Mouse (Mus musculus): ENCODE measurements at regions not wholly inside any gene's neighbourhood (a gene's known extent, or its start where the extent isn't known, plus 50 kb on each side); places are given as distances from the start of the nearest gene placed in this dataset. TPM values are rescaled to one million over a fixed set of nuclear protein-coding genes. Genes with fewer than 3 reads are reported as not detected.
"Not testable (repeated sequence)": the region's sequence is repeated elsewhere in the genome, so short reads cannot be mapped to it uniquely, and the experiment has no call there.

- no peak for DNase-seq (ENCODE audit: low spot score)
These were observed 82.5 kb upstream of the Xcl1 start for GRCm38 (mm10) chr1:165017793-165018192.

GRCm38 (mm10) chr1:165014328-165014727 lies 79.0 kb upstream of the Xcl1 start:
- DNase-seq (ENCODE audit: low spot score): no peak

- no peak for DNase-seq (ENCODE audit: low spot score)
These were observed 78.1 kb upstream of the Xcl1 start for GRCm38 (mm10) chr1:165013428-165013827.

- no peak for DNase-seq (ENCODE audit: low spot score)
These were observed 77.0 kb upstream of the Xcl1 start for GRCm38 (mm10) chr1:165012376-165012775.

GRCm38 (mm10) chr1:164999515-164999914 lies 64.2 kb upstream of the Xcl1 start:
- no peak for DNase-seq (ENCODE audit: low spot score)

- no peak for DNase-seq (ENCODE audit: low spot score)
These were observed 63.3 kb upstream of the Xcl1 start for GRCm38 (mm10) chr1:164998621-164999020.

- no peak for DNase-seq (ENCODE audit: low spot score)
These were observed 62.3 kb upstream of the Xcl1 start for GRCm38 (mm10) chr1:164997660-164998059.

- DNase-seq (ENCODE audit: low spot score): no peak
These were observed 58.9 kb upstream of the Xcl1 start for GRCm38 (mm10) chr1:164994247-164994660.

- DNase-seq (ENCODE audit: low spot score): not testable (repeated sequence)
These were observed 58.0 kb upstream of the Xcl1 start for GRCm38 (mm10) chr1:164993175-164993875.

GRCm38 (mm10) chr1:164988982-164989381 lies 53.7 kb upstream of the Xcl1 start:
- no peak for DNase-seq (ENCODE audit: low spot score)

GRCm38 (mm10) chr1:164988191-164988590 lies 52.9 kb upstream of the Xcl1 start:
- DNase-seq (ENCODE audit: low spot score): no peak

- not testable (repeated sequence) for DNase-seq (ENCODE audit: low spot score)
These were observed 50.2 kb upstream of the Xcl1 start for GRCm38 (mm10) chr1:164985521-164985920.

Small RNA genes in the stretch of these regions (microRNA-seq; reads per million reads assigned to microRNA genes)
- gene Gm26042 (ENCODE audit: borderline number of aligned reads): not detected
